Comparison of ENCODE assay signal across 8 mouse cellular contexts in the genomic region with DNA sequence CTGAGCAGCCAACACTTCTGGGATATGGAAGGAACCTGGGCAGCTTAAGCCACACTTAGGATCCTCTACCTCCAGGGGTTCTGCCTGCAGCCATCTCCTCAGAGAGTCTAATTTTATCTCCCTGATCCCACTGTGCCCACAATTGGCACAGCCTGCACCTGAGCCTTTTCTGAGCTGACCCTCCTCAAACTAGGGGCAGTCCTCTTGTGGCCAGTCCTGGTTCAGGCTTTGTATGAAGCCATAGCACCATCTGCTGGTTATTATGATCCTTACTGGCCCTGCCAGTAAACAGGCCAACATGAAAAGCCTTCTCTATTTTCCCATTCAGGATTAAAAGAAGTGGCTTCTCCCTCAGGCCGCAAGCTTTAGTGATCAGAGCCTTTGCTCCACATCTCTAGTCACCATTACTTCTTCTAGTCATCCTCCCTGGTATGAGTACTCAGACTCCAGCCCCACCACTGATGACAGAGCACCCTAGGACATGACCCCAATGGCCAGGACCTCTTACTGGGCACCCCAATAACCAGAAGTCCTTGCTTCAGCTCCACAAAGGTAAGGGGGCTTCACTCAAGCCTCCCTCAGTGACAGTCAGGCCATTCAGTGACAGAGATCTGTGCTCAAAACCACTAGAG. TPM values are rescaled to one million over a fixed set of nuclear protein-coding genes. Genes with fewer than 3 reads are reported as not detected.
DNase-seq lines count a peak whose midpoint lies in the region; ATAC-seq and TF ChIP-seq lines count a peak whose summit lies in the region.

No protein-coding gene starts in this region.

- DNase-seq in MN1 (ENCODE audit: low spot score), result peak; percentile 46
- DNase-seq in embryonic facial prominence, embryonic 10.5 days (ENCODE audit: low spot score), result peak; percentile 26
- peak; percentile 76 for DNase-seq in hindbrain, postnatal 0 days (ENCODE audit: low spot score)
- DNase-seq in liver, postnatal 0 days, result no peak
- DNase-seq in thymus, postnatal 10 days (ENCODE audit: low spot score in 2 of 2), result no peak

- no peak overlapping the region for H3K27ac ChIP-seq in intestine, embryonic 15.5 days
- H3K27ac ChIP-seq in intestine, embryonic 16.5 days (ENCODE audit: low read length), result no peak overlapping the region
- H3K27ac ChIP-seq in embryonic facial prominence, embryonic 10.5 days (replicated peaks), result no peak overlapping the region
- no peak overlapping the region for H3K27ac ChIP-seq in hindbrain, postnatal 0 days
- no peak overlapping the region for H3K27ac ChIP-seq in liver, postnatal 0 days (ENCODE audit: low read depth)
- H3K27ac ChIP-seq in small intestine, adult 2 months (ENCODE audit: insufficient read depth, low read depth, low read length), result no peak overlapping the region

- no peaks in the 10 kb centered on the region for H3K9me3 ChIP-seq in intestine, embryonic 15.5 days
- no peaks in the 10 kb centered on the region for H3K9me3 ChIP-seq in intestine, embryonic 16.5 days (ENCODE audit: control insufficient read depth, low read length)
- no peaks in the 10 kb centered on the region for H3K9me3 ChIP-seq in embryonic facial prominence, embryonic 10.5 days
- no peaks in the 10 kb centered on the region for H3K9me3 ChIP-seq in hindbrain, postnatal 0 days (ENCODE audit: low read length)
- H3K9me3 ChIP-seq in liver, postnatal 0 days (ENCODE audit: low read length), result no peaks in the 10 kb centered on the region

- WGBS in intestine, embryonic 15.5 days, result 50% methylated on average over 1 of the region's 1 CpGs
- 61% methylated on average over 1 of the region's 1 CpGs for WGBS in intestine, embryonic 16.5 days
- WGBS in embryonic facial prominence, embryonic 10.5 days, result 57% methylated on average over 1 of the region's 1 CpGs
- 57% methylated on average over 1 of the region's 1 CpGs for WGBS in hindbrain, postnatal 0 days
- WGBS in liver, postnatal 0 days (ENCODE audit: insufficient replicate concordance), result 43% methylated on average over 1 of the region's 1 CpGs
- WGBS in small intestine, adult 2 months, result 65% methylated on average over 1 of the region's 1 CpGs

- H3K27me3 ChIP-seq in intestine, embryonic 15.5 days (replicated peaks), result no peaks in the 10 kb centered on the region
- H3K27me3 ChIP-seq in intestine, embryonic 16.5 days (replicated peaks; ENCODE audit: control insufficient read depth, insufficient read depth, low read length), result no peaks in the 10 kb centered on the region
- no peaks in the 10 kb centered on the region for H3K27me3 ChIP-seq in embryonic facial prominence, embryonic 10.5 days (replicated peaks; ENCODE audit: low read depth, poor library complexity, severe bottlenecking)
- H3K27me3 ChIP-seq in hindbrain, postnatal 0 days (ENCODE audit: insufficient read depth, low read length), result no peaks in the 10 kb centered on the region
- H3K27me3 ChIP-seq in liver, postnatal 0 days (ENCODE audit: insufficient read depth, low read length), result no peaks in the 10 kb centered on the region
- no peaks in the 10 kb centered on the region for H3K27me3 ChIP-seq in small intestine, adult 2 months (ENCODE audit: control insufficient read depth, insufficient read depth, low read length)

- H3K4me1 ChIP-seq in intestine, embryonic 15.5 days (replicated peaks), result no peaks in the 10 kb centered on the region
- no peaks in the 10 kb centered on the region for H3K4me1 ChIP-seq in intestine, embryonic 16.5 days (ENCODE audit: control insufficient read depth, insufficient read depth, low read length)
- no peaks in the 10 kb centered on the region for H3K4me1 ChIP-seq in embryonic facial prominence, embryonic 10.5 days
- H3K4me1 ChIP-seq in hindbrain, postnatal 0 days (ENCODE audit: insufficient read depth, low read length), result no peaks in the 10 kb centered on the region
- H3K4me1 ChIP-seq in liver, postnatal 0 days (ENCODE audit: insufficient read depth), result no peaks in the 10 kb centered on the region
- H3K4me1 ChIP-seq in small intestine, adult 2 months (ENCODE audit: control insufficient read depth, insufficient read depth, insufficient read length, low read length), result 0 out of 2 replicates have a peak, but pooled peaks cover 2% of the 10 kb centered on the region

- peak; percentile 88 for TF ChIP-seq CTCF in hindbrain, postnatal 0 days (IDR thresholded peaks at IDR 0.05; ENCODE audit: low read depth)
- TF ChIP-seq CTCF in liver, postnatal 0 days (IDR thresholded peaks at IDR 0.05; ENCODE audit: low read depth), result peak; percentile 63
- peak; percentile 30; the same call in 1 of the 2 replicates for TF ChIP-seq CTCF in small intestine, adult 2 months (IDR thresholded peaks at IDR 0.05; ENCODE audit: extremely low read depth, insufficient read length, insufficient replicate concordance, low read depth, low read length)

- peak; percentile 62; the same call in 1 of the 2 replicates for ATAC-seq in intestine, embryonic 15.5 days
- no peak for ATAC-seq in intestine, embryonic 16.5 days
- ATAC-seq in hindbrain, postnatal 0 days, result peak; percentile 88
- ATAC-seq in liver, postnatal 0 days, result no peak

- TF ChIP-seq POLR2A in small intestine, adult 2 months (IDR thresholded peaks at IDR 0.05; ENCODE audit: low read depth, low read length), result no peak

- no peak overlapping the region for H3K4me2 ChIP-seq in intestine, embryonic 15.5 days (replicated peaks)
- no peak overlapping the region for H3K4me2 ChIP-seq in intestine, embryonic 16.5 days (ENCODE audit: low read depth, low read length)
- no peak overlapping the region for H3K4me2 ChIP-seq in hindbrain, postnatal 0 days (ENCODE audit: low read depth, low read length)
- no peak overlapping the region for H3K4me2 ChIP-seq in liver, postnatal 0 days (ENCODE audit: low read depth, low read length)

- TF ChIP-seq EP300 in liver, postnatal 0 days (IDR thresholded peaks at IDR 0.05; ENCODE audit: low read depth), result no peak

- no peaks in the 10 kb centered on the region for H3K36me3 ChIP-seq in intestine, embryonic 15.5 days
- no peaks in the 10 kb centered on the region for H3K36me3 ChIP-seq in intestine, embryonic 16.5 days (ENCODE audit: control insufficient read depth, insufficient read depth, low read length)
- no peaks in the 10 kb centered on the region for H3K36me3 ChIP-seq in embryonic facial prominence, embryonic 10.5 days (replicated peaks)
- no peaks in the 10 kb centered on the region for H3K36me3 ChIP-seq in hindbrain, postnatal 0 days (ENCODE audit: insufficient read depth, low read length)
- H3K36me3 ChIP-seq in liver, postnatal 0 days (replicated peaks; ENCODE audit: insufficient read depth, low read length), result no peaks in the 10 kb centered on the region
- no peaks in the 10 kb centered on the region for H3K36me3 ChIP-seq in small intestine, adult 2 months (ENCODE audit: control insufficient read depth, insufficient read depth, low read length)

- H3K4me3 ChIP-seq in intestine, embryonic 15.5 days (replicated peaks), result no peak overlapping the region
- H3K4me3 ChIP-seq in intestine, embryonic 16.5 days (ENCODE audit: low read length), result no peak overlapping the region
- no peak overlapping the region for H3K4me3 ChIP-seq in embryonic facial prominence, embryonic 10.5 days
- no peak overlapping the region for H3K4me3 ChIP-seq in hindbrain, postnatal 0 days (ENCODE audit: low read length)
- H3K4me3 ChIP-seq in liver, postnatal 0 days (ENCODE audit: low read depth, low read length), result no peak overlapping the region
- no peak overlapping the region for H3K4me3 ChIP-seq in small intestine, adult 2 months (ENCODE audit: low read depth, low read length)

- no peak overlapping the region for H3K9ac ChIP-seq in intestine, embryonic 15.5 days
- no peak overlapping the region for H3K9ac ChIP-seq in intestine, embryonic 16.5 days (ENCODE audit: low read depth, low read length)
- no peak overlapping the region for H3K9ac ChIP-seq in hindbrain, postnatal 0 days (replicated peaks; ENCODE audit: low read length)
- H3K9ac ChIP-seq in liver, postnatal 0 days (replicated peaks), result no peak overlapping the region

RNA-seq across cellular contexts. Expression of gene Smpd1, which starts 26.7 kb away (rescaled TPM):
- 29.0 and 29.4 TPM in 2 replicates for polyA plus RNA-seq in intestine, embryonic 15.5 days (2015; fragmentation: Nextera tagmentation; extraction: Ambion mirVana)
- polyA plus RNA-seq in intestine, embryonic 16.5 days (2015; fragmentation: Nextera tagmentation; extraction: Ambion mirVana), result 32.8 and 33.0 TPM in 2 replicates
- 30.3 and 33.1 TPM in 2 replicates for polyA plus RNA-seq in embryonic facial prominence, embryonic 10.5 days (2016; fragmentation: Nextera tagmentation; extraction: Ambion mirVana)
- 177 and 178 TPM in 2 replicates for total RNA-seq in hindbrain, postnatal 0 days (2014; rRNA removed)
- polyA plus RNA-seq in hindbrain, postnatal 0 days (2015; fragmentation: Nextera tagmentation; extraction: Ambion mirVana), result 103 and 108 TPM in 2 replicates
- polyA plus RNA-seq in liver, postnatal 0 days (2015; fragmentation: Nextera tagmentation; extraction: Ambion mirVana), result 21.6 and 24.0 TPM in 2 replicates
- polyA plus RNA-seq in small intestine, adult 2 months (2012; rRNA removed), result 10.2 and 11.7 TPM in 2 replicates

RNA-seq across cellular contexts. Expression of gene Cavin3, which starts 45.3 kb away (rescaled TPM):
- polyA plus RNA-seq in intestine, embryonic 15.5 days (2015; fragmentation: Nextera tagmentation; extraction: Ambion mirVana), result 93.1 and 95.0 TPM in 2 replicates
- polyA plus RNA-seq in intestine, embryonic 16.5 days (2015; fragmentation: Nextera tagmentation; extraction: Ambion mirVana), result 80.5 and 86.6 TPM in 2 replicates
- polyA plus RNA-seq in embryonic facial prominence, embryonic 10.5 days (2016; fragmentation: Nextera tagmentation; extraction: Ambion mirVana), result 17.3 and 17.7 TPM in 2 replicates
- total RNA-seq in hindbrain, postnatal 0 days (2014; rRNA removed), result 32.8 and 49.5 TPM in 2 replicates
- polyA plus RNA-seq in hindbrain, postnatal 0 days (2015; fragmentation: Nextera tagmentation; extraction: Ambion mirVana), result 47.3 and 52.7 TPM in 2 replicates
- 4.5 and 4.7 TPM in 2 replicates for polyA plus RNA-seq in liver, postnatal 0 days (2015; fragmentation: Nextera tagmentation; extraction: Ambion mirVana)
- polyA plus RNA-seq in small intestine, adult 2 months (2012; rRNA removed), result 37.1 and 41.6 TPM in 2 replicates

RNA-seq across cellular contexts. Expression of gene Apbb1, which starts 54.0 kb away (rescaled TPM):
- 36.6 and 37.8 TPM in 2 replicates for polyA plus RNA-seq in intestine, embryonic 15.5 days (2015; fragmentation: Nextera tagmentation; extraction: Ambion mirVana)
- 29.2 and 35.2 TPM in 2 replicates for polyA plus RNA-seq in intestine, embryonic 16.5 days (2015; fragmentation: Nextera tagmentation; extraction: Ambion mirVana)
- 94.9 and 104 TPM in 2 replicates for polyA plus RNA-seq in embryonic facial prominence, embryonic 10.5 days (2016; fragmentation: Nextera tagmentation; extraction: Ambion mirVana)
- total RNA-seq in hindbrain, postnatal 0 days (2014; rRNA removed), result 512 and 570 TPM in 2 replicates
- 306 and 307 TPM in 2 replicates for polyA plus RNA-seq in hindbrain, postnatal 0 days (2015; fragmentation: Nextera tagmentation; extraction: Ambion mirVana)
- 0.92 and 0.94 TPM in 2 replicates for polyA plus RNA-seq in liver, postnatal 0 days (2015; fragmentation: Nextera tagmentation; extraction: Ambion mirVana)
- 15.5 and 16.8 TPM in 2 replicates for polyA plus RNA-seq in small intestine, adult 2 months (2012; rRNA removed)

Comparison
In these comparisons a context has a peak if more than half of its experiments do, and no peak if none do; other contexts are left out.
1. ATAC-seq: peak in intestine, embryonic 15.5 days (single experiment) and hindbrain, postnatal 0 days (single experiment); none in intestine, embryonic 16.5 days (single experiment) and liver, postnatal 0 days (single experiment).
2. DNase-seq: peak in MN1 (single experiment), embryonic facial prominence, embryonic 10.5 days (single experiment) and hindbrain, postnatal 0 days (single experiment); none in liver, postnatal 0 days (single experiment) and thymus, postnatal 10 days (0 of 2).
3. CTCF ChIP-seq: peak in every context shown above with its lines; median percentile 88 in hindbrain, postnatal 0 days; 63 in liver, postnatal 0 days; 30 in small intestine, adult 2 months.